Mouse (Mus musculus) layer of hippocampus, postnatal 36 days (tissue): ENCODE data around the gene Mthfd1l. TPM values are rescaled to one million over a fixed set of nuclear protein-coding genes. Genes with fewer than 3 reads are reported as not detected.

Experiments
- DNase-seq, 2 experiments: peaks; one replicate each; pipeline ENCODE4 v3.0.0; 2022
- total RNA-seq, 2 experiments: library from RNA; stranded (reverse); gene quantifications; 2 replicates each; pipeline ENCODE4 v1.2.3; 2021

The Mthfd1l gene
- total RNA-seq, 2 experiments from 2014 or later = 7.7 to 9.3 TPM

DNA sequence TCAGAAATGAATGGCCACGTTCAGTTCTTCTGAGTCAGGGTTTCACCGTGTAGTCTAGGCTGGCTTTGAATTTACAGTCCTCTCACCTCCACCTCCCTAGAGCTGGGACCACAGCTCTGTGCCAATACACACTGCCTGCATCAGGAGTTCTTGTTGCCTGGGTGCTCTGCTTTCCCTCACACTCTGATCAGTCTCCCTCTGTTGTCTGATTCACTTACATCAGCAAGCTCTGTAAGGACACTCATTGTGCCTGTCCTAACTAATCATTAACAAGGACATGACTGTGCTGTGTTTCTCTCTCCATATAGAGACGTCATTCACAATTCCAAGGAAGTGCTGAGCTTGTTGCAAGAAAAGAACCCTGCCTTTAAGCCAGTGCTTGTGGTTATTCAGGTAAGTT, 5.4 kb downstream of the Mthfd1l start:
- no peak for DNase-seq

DNA sequence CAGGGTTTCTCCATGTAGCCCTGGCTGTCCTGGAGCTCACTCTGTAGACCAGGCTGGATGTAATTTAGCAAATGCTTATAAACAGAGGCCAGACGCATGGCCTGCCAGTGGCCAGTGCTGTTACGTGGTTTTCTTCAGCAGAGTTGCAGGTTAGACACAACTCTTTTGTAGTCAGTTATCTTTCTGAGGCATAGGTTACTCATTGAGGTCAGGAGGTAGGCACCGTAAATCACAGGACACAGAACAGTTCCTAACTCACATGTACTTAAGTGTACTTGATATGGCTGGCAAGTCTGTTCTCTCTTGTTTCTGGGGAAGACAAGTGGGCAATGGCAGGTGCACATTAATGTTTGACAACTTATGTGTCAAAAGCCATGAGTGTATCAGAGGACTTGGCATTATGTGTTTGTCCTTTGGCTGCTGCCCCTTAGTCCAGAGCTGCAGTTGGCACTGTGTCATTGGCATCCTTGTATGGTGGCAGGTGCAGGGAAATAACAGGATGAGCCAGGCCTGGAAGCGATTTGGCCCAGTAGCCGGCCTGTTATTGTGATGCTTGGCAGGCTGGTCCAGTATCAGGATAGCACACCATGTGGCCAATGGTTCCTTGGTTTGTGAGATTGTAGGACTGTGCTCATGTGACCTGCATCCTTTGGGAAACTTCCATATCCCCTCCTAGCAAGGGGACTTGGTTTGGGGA, 6.0 kb downstream of the Mthfd1l start:
- peak in 1 of 2 experiments; percentile 12 for DNase-seq

DNA sequence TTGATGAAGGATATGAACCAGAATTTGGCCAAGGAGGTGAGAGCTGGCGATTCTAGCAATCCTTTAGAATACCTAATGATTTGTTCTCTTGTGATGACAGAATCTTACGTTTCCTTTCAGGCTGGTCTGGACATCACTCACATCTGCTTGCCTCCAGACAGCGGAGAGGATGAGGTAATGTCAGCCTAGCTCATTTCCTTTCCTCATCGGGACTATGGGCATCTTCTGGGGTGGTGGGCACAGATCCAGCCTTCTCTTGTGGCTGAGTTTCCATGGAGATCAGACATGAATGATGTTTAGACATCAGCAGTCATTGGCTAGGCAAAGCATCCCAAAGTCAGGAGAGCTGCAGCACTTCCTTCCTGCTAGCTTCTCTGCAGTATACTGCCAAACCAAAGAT, 7.3 kb downstream of the Mthfd1l start:
- no peak for DNase-seq

DNA sequence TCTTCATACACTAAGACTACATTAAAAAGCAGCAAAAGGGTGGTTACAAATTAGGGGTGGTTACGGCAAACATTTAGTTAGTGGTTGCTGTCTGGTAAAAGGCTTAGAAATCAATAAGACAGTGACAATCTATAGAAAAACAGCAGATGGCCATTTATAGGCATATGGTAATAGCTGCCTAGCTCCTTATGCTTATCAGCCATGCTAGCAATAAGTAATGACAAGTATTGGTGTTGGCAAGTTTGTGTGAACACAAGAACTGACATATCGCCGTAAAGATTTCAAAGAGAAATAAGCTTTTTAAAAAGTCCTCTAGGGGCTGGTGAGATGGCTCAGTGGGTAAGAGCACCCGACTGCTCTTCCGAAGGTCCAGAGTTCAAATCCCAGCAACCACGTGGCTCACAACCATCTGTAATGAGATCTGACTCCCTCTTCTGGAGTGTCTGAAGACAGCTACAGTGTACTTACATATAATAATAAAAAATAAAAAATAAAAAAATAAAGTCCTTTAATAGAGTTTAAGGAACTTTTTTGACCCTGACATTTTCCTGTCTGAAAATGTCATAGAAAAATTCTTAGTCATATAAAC, 17.5 kb downstream of the Mthfd1l start:
- DNase-seq = no peak

GRCm38 (mm10) chr10:3993365-3994102, 20.6 kb downstream of the Mthfd1l start:
- no peak for DNase-seq

DNA sequence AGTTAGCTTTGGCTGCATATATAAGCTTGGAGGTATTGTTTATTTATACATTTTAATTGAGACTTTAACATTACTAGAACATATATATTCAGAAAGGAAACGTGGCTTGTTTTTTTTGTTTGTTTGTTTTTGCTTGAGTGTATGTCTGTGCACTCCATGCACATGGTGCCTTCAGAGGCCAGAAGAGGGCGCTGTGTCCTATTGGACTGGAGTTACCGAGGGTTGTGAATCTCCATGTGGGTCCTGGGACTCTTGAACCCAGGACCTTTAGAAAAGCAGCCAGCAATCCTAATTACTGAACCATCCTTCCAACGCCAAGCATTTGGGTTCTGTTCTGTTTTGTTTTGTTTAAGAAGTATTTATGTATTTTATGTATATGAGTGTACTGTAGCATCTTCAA, 22.4 kb downstream of the Mthfd1l start:
- no peak for DNase-seq

DNA sequence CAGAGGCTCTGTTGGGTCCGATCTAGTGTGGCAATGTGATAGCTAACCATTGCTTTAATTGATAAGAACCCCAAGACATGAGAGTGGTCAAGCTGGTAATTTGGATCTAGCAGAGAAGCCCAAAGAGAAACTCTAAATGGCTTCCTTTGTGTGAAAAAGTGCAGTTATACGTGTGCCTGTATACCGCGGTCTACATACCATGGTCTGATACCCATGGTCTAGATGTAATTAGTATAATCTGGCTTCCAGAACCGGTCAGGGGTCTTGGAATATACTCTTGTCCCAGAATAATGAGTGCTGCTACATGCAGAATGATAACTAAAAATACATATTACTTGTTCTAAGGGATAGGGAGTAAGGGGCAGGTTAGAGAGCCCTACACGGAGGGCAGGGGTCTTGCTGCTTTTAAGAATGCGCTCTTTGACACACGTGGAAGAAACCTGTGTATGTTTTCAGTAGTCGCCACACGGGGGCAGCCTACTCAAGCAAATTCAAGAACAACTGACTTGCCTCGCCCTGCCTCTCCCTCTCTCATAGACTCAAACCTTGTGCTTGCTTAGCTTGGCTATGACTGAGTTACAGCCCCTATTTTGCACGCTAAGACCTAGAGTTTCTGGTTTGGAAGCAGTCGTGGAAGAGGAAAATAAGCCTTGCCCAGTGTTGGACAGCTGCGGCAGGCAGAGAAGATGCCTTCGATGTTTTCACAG, 23.4 kb downstream of the Mthfd1l start:
- DNase-seq = peak; percentile 33 to 38

DNA sequence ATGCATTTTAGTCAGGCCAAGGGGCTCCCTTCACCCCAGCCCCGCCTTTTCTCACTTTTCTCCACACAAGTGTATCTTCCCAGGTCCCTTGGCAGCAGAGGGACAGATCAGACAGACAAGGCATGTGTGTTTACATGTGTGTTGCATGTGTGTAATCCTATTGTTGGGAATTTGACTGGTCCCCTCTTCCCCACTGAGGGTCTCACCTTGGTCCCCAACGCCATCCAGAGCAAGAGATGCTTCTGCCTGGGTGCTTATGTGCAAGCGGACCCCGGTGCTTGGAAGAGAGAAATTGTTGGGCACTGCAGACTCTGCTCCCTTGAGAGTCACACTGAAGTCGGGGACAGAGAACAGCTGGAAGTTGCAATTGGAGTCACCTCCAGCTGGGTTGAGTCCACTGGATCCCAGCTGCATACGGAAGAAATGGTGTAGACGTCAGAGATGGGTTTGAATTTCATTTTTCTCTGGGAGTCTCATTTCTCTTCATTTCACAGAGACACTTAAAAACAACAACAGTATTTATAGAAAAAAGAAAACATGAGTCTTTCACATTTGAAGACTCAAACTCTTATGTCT, 25.0 kb downstream of the Mthfd1l start:
- no peak for DNase-seq

- no peak for DNase-seq
These were observed 29.8 kb downstream of the Mthfd1l start for GRCm38 (mm10) chr10:4002711-4003110.

DNA sequence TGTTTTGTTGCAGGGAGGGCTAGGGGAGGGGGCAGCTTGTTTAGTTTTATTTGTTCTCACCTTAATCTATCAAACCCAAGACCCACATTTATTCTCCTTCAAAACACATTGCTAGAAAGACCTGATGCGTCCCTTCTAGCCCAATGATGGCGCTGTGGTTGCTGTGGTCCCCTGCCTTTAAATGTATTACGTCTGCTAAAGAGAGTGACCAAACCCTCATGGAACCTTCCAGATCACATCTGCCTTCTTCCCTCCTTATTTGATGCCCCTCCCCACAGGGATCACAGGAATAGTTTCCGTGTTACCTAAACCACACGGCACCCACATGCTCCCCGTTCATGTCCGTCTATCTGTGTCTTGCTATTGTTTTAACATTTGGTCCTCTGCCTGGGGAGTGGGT, 32.3 kb downstream of the Mthfd1l start:
- DNase-seq = no peak

DNA sequence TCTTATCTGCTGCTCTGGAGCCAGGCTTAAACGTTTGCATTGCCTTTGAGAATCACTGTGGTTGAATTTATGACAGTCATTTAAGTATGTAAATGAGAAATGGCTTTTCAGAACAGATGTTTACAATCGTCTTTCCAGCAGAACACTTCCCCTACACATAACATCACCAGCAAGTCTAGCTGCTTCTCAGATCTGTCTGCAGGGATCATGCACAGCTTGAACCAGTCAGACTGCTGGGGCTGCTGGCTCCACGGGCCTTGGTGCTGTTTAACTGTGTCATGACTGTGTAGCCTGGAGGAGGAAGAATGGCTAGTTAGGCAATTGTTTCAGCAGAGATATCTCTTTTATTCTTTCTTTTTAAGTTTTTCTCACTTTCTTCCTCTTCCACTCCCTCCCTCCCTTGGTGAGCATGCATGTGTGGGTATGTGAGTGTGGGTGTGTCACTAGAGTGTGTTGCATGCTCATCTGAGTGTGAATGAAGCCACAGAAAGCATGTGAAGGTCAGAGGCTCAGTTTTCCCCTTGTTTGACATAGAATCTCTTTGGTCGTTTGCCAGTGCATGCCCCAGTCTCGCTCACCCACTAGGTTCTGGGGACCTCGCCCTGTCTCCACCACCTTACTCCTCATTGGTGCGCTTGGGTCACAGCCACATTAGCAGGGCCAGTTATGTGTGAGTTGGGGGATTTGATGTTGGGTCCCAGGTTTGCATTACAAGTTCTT, 33.5 kb downstream of the Mthfd1l start:
- DNase-seq = no peak

DNA sequence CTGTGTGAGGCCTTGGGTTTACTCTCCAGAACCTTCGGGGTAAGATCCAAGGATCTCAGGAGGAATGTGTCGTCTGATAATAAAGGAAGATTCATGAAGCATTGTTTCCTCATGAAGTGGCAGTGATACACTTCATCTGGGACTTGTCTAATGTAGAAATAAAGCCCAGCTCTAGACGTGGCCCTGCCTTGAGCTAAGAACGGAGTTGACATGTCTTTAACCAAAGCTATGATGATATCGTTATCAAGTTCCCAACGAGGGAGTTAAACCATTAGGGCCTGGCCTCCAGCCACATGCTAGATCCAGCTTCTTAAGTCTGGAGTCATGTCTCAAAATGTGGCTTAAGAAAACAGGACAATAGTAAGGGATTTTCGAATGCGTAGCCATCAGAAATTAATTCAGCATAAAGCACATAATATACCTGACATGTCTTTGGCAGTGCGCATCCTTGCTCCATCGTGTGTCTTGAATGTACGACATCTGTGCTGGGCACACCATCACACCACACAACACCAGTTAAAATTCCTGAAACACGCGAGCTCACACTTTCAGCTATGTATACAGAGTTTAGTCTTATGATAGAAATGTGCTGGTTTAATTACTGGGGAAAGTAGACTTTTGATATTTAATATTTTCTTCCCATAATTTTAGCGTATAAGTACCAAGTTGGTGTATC, 49.8 kb downstream of the Mthfd1l start:
- DNase-seq = no peak

- no peak for DNase-seq
These were observed 53.7 kb downstream of the Mthfd1l start for GRCm38 (mm10) chr10:4026616-4027015.

- no peak for DNase-seq
These were observed 54.5 kb downstream of the Mthfd1l start for GRCm38 (mm10) chr10:4027466-4027865.

- no peak for DNase-seq
These were observed 56.0 kb downstream of the Mthfd1l start for GRCm38 (mm10) chr10:4028851-4029442.

GRCm38 (mm10) chr10:4033761-4034160, 60.8 kb downstream of the Mthfd1l start:
- no peak for DNase-seq

- DNase-seq = no peak
These were observed 63.6 kb downstream of the Mthfd1l start for GRCm38 (mm10) chr10:4036476-4036875.

GRCm38 (mm10) chr10:4037066-4037465, 64.1 kb downstream of the Mthfd1l start:
- no peak for DNase-seq

- no peak for DNase-seq
These were observed 65.7 kb downstream of the Mthfd1l start for GRCm38 (mm10) chr10:4038576-4038975.

- peak; percentile 22 to 31 for DNase-seq
These were observed 68.8 kb downstream of the Mthfd1l start for GRCm38 (mm10) chr10:4041691-4042090.

DNA sequence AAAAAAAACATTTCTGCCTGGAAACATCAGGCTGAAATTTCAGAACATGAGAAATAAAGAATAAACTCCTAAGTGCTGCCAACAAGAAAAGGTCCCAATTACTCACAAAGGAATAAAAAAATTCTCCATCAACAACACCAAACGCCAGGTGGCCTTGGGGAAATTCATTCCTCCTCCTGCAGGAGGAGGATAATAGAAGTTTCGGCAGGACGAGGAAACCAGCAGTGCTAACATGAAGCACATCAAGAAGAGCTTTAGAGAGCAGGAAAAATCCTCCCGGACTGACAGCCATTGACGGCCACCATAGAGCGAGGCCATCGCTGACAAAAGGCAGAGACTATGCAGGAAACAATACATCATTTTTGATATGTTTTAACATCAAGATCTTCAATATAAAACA, 71.5 kb downstream of the Mthfd1l start:
- DNase-seq = no peak
